ENCODE assay signal across 8 mouse cellular contexts in genomic region chr17:87609538-87610200, GRCm38 (mm10). TPM values are rescaled to one million over a fixed set of nuclear protein-coding genes. Genes with fewer than 3 reads are reported as not detected.
DNase-seq lines count a peak whose midpoint lies in the region; ATAC-seq lines count a peak whose summit lies in the region.

No protein-coding gene starts in this region.

- H3K9me3 ChIP-seq in heart, embryonic 16.5 days (replicated peaks; ENCODE audit: control insufficient read depth, low read length) = no peaks in the 10 kb centered on the region
- H3K9me3 ChIP-seq in limb, embryonic 11.5 days (ENCODE audit: control insufficient read depth, low read length) = no peaks in the 10 kb centered on the region
- no peaks in the 10 kb centered on the region for H3K9me3 ChIP-seq in neural tube, embryonic 12.5 days

- peak; percentile 50; the same call in 1 of the 2 replicates for ATAC-seq in frontal cortex, adult (ENCODE audit: low TSS enrichment)
- no peak for ATAC-seq in heart, embryonic 16.5 days (replicated peaks; ENCODE audit: extremely low read depth, insufficient read depth, low FRiP score)
- ATAC-seq in limb, embryonic 11.5 days (ENCODE audit: insufficient number of reproducible peaks, low FRiP score, low TSS enrichment, low read depth) = no peak
- ATAC-seq in neural tube, embryonic 12.5 days (ENCODE audit: low FRiP score, low read depth) = no peak

- H3K4me1 ChIP-seq in heart, embryonic 16.5 days (ENCODE audit: control insufficient read depth, insufficient read depth, low read length) = peaks cover 11% of the 10 kb centered on the region
- peaks cover 2% of the 10 kb centered on the region; the same call in 1 of the 2 replicates for H3K4me1 ChIP-seq in limb, embryonic 11.5 days (ENCODE audit: control insufficient read depth, insufficient read depth, low read length)
- peaks cover 13% of the 10 kb centered on the region; the same call in 1 of the 2 replicates for H3K4me1 ChIP-seq in neural tube, embryonic 12.5 days

- no peaks in the 10 kb centered on the region for H3K27me3 ChIP-seq in heart, embryonic 16.5 days (ENCODE audit: control insufficient read depth, insufficient read depth, low read length)
- no peaks in the 10 kb centered on the region for H3K27me3 ChIP-seq in limb, embryonic 11.5 days (ENCODE audit: control insufficient read depth, insufficient read depth, low read length)
- no peaks in the 10 kb centered on the region for H3K27me3 ChIP-seq in neural tube, embryonic 12.5 days (replicated peaks)

- WGBS in heart, embryonic 16.5 days = 26% methylated on average over 27 of the region's 27 CpGs
- 37% methylated on average over 27 of the region's 27 CpGs for WGBS in limb, embryonic 11.5 days
- 46% methylated on average over 27 of the region's 27 CpGs for WGBS in neural tube, embryonic 12.5 days

- H3K4me2 ChIP-seq in heart, embryonic 16.5 days (ENCODE audit: low read depth, low read length) = peak overlapping the region; percentile 71
- H3K4me2 ChIP-seq in limb, embryonic 11.5 days (ENCODE audit: low read depth, severe bottlenecking) = peak overlapping the region; percentile 19; the same call in 1 of the 2 replicates
- H3K4me2 ChIP-seq in neural tube, embryonic 12.5 days (replicated peaks) = peak overlapping the region; percentile 45

- H3K9ac ChIP-seq in heart, embryonic 16.5 days (ENCODE audit: low read length) = peak overlapping the region; percentile 61
- no peak overlapping the region for H3K9ac ChIP-seq in limb, embryonic 11.5 days (ENCODE audit: low read length)
- no peak overlapping the region for H3K9ac ChIP-seq in neural tube, embryonic 12.5 days

- H3K4me3 ChIP-seq in heart, embryonic 16.5 days (ENCODE audit: low read length) = peak overlapping the region; percentile 45
- 0 out of 2 replicates have a peak overlapping the region, but pooled peaks have one; percentile 1 for H3K4me3 ChIP-seq in limb, embryonic 11.5 days (ENCODE audit: low read depth, low read length)
- peak overlapping the region; percentile 18; the same call in 1 of the 2 replicates for H3K4me3 ChIP-seq in neural tube, embryonic 12.5 days

- DNase-seq in frontal cortex, postnatal 25 days (ENCODE audit: low spot score in 2 of 2) = no peak
- DNase-seq in NIH3T3 (ENCODE audit: low read depth) = peak; percentile 63
- DNase-seq in limb, embryonic 11.5 days (ENCODE audit: low spot score) = no peak
- no peak for DNase-seq in layer of hippocampus, postnatal 14 days (ENCODE audit: low spot score in 2 of 2)
- DNase-seq in right cerebral cortex, postnatal 14 days = no peak

- no peak overlapping the region for H3K27ac ChIP-seq in heart, embryonic 16.5 days (ENCODE audit: low read length)
- no peak overlapping the region for H3K27ac ChIP-seq in limb, embryonic 11.5 days (replicated peaks; ENCODE audit: low read depth, low read length)
- no peak overlapping the region for H3K27ac ChIP-seq in neural tube, embryonic 12.5 days

- H3K36me3 ChIP-seq in heart, embryonic 16.5 days (ENCODE audit: control insufficient read depth, insufficient read depth) = no peaks in the 10 kb centered on the region
- H3K36me3 ChIP-seq in limb, embryonic 11.5 days (ENCODE audit: control insufficient read depth, insufficient read depth, low read length) = no peaks in the 10 kb centered on the region
- H3K36me3 ChIP-seq in neural tube, embryonic 12.5 days = no peaks in the 10 kb centered on the region

RNA-seq across cellular contexts. Expression of gene Epcam, which starts 26.1 kb away (rescaled TPM):
- polyA plus RNA-seq in heart, embryonic 16.5 days (2015; fragmentation: Nextera tagmentation; extraction: Ambion mirVana) = 27.9 and 33.6 TPM in 2 replicates
- polyA plus RNA-seq in limb, embryonic 11.5 days (2014; fragmentation: Nextera tagmentation; extraction: Ambion mirVana) = 45.5 and 53.3 TPM in 2 replicates
- 6.6 and 7.4 TPM in 2 replicates for polyA plus RNA-seq in neural tube, embryonic 12.5 days (2016; fragmentation: Nextera tagmentation; extraction: Ambion mirVana)
- total RNA-seq in layer of hippocampus, postnatal 14 days (2021) = 1 to 10 TPM in 1 of 2 experiments, under 1 TPM in 1; 0.64 to 1.0 TPM

Comparison
In these comparisons a context has a peak if more than half of its experiments do, and no peak if none do; other contexts are left out.
1. H3K4me2 ChIP-seq: peak in every context shown above with its lines; median percentile 71 in heart, embryonic 16.5 days; 45 in neural tube, embryonic 12.5 days; 19 in limb, embryonic 11.5 days.